Mouse (Mus musculus) gastrocnemius, postnatal 10 days (tissue): ENCODE data around the gene Ppox. TPM values are rescaled to one million over a fixed set of nuclear protein-coding genes. Genes with fewer than 3 reads are reported as not detected.
"Not testable (repeated sequence)": the region's sequence is repeated elsewhere in the genome, so short reads cannot be mapped to it uniquely, and the experiment has no call there.

Source experiments
- DNase-seq: peaks from one replicate; pipeline ENCODE4 v3.0.0; 2021; ENCODE audit warnings: mixed read lengths
- long read RNA-seq, 2 experiments: library from polyadenylated mRNA; stranded (forward); transcript quantifications; one replicate each; pipeline ENCODE4 v2.0.0; 2021
- total RNA-seq, 2 experiments: library from RNA; stranded (reverse); gene quantifications; 2 replicates each; pipeline ENCODE4 v1.2.3; 2021

The Ppox gene
- total RNA-seq: 10 to 100 TPM; 11.6 to 15.1 TPM
- long read RNA-seq, experiment 1, full-length matches to known transcripts: 7 of 17 reads
- long read RNA-seq, experiment 1, partial matches to known transcripts: 1 of 17 reads
- long read RNA-seq, experiment 1, other reads (novel, unspliced or antisense): 9 of 17 reads
- long read RNA-seq, experiment 2, transcript Ppox-201 (13 exons, 1,821 nt): major isoform, 9 of 16 reads
- long read RNA-seq, experiment 2, partial matches to known transcripts: 1 of 16 reads
- long read RNA-seq, experiment 2, other reads (novel, unspliced or antisense): 6 of 16 reads

GRCm38 (mm10) chr1:171280916-171281527 is at the start of gene Ppox:
TSS of gene Ppox (minus strand) at chr1:171281186.
- DNase-seq: peak; percentile 74

- no peak for DNase-seq
Measured at GRCm38 (mm10) chr1:171330216-171330560, 49.2 kb upstream of the Ppox start.

GRCm38 (mm10) chr1:171329433-171330215 is 48.6 kb upstream of the Ppox start:
- peak; percentile 83 for DNase-seq

GRCm38 (mm10) chr1:171328839-171329432 is 48.0 kb upstream of the Ppox start, which contains the start of gene Dedd:
TSS of gene Dedd (plus strand) at chr1:171329145.
- peak; percentile 81 for DNase-seq

- no peak for DNase-seq
Measured at GRCm38 (mm10) chr1:171328244-171328643, 47.3 kb upstream of the Ppox start.

GRCm38 (mm10) chr1:171326588-171326987 is 45.6 kb upstream of the Ppox start:
- DNase-seq: not testable (repeated sequence)

- no peak for DNase-seq
Measured at GRCm38 (mm10) chr1:171325571-171325970, 44.6 kb upstream of the Ppox start.

GRCm38 (mm10) chr1:171322012-171322411 is 41.0 kb upstream of the Ppox start:
- no peak for DNase-seq

- no peak for DNase-seq
Measured at GRCm38 (mm10) chr1:171321415-171321814, 40.4 kb upstream of the Ppox start.

GRCm38 (mm10) chr1:171320151-171320550 is 39.2 kb upstream of the Ppox start:
- no peak for DNase-seq

GRCm38 (mm10) chr1:171319748-171320147 is 38.8 kb upstream of the Ppox start:
- DNase-seq: no peak

- no peak for DNase-seq
Measured at GRCm38 (mm10) chr1:171309321-171309720, 28.3 kb upstream of the Ppox start.

- not testable (repeated sequence) for DNase-seq
Measured at GRCm38 (mm10) chr1:171306157-171306556, 25.2 kb upstream of the Ppox start.

- DNase-seq: no peak
Measured at GRCm38 (mm10) chr1:171298226-171298625, 17.2 kb upstream of the Ppox start.

- DNase-seq: no peak
Measured at GRCm38 (mm10) chr1:171295063-171295402, 14.0 kb upstream of the Ppox start.

- DNase-seq: peak; percentile 72
Measured at GRCm38 (mm10) chr1:171294298-171295062, 13.5 kb upstream of the Ppox start, which contains the start of gene Ufc1. TSS of gene Ufc1 (minus strand) at chr1:171295024.

- no peak for DNase-seq
Measured at GRCm38 (mm10) chr1:171293906-171294297, 12.9 kb upstream of the Ppox start.

- DNase-seq: no peak
Measured at GRCm38 (mm10) chr1:171293351-171293750, 12.4 kb upstream of the Ppox start.

GRCm38 (mm10) chr1:171288328-171288727 is 7.3 kb upstream of the Ppox start:
- no peak for DNase-seq

GRCm38 (mm10) chr1:171287136-171288081 is 6.4 kb upstream of the Ppox start, which contains the start of gene Usp21:
TSS of gene Usp21 (minus strand) at chr1:171287991.
- peak; percentile 94 for DNase-seq

- DNase-seq: no peak
Measured at GRCm38 (mm10) chr1:171286517-171286916, 5.5 kb upstream of the Ppox start.
